Mouse (Mus musculus): ENCODE data around the gene Ubap2. TPM values are rescaled to one million over a fixed set of nuclear protein-coding genes. Genes with fewer than 3 reads are reported as not detected.

The Ubap2 gene
- polyA plus RNA-seq, 1 experiment from 2014 or later = 88.9 TPM

DNA sequence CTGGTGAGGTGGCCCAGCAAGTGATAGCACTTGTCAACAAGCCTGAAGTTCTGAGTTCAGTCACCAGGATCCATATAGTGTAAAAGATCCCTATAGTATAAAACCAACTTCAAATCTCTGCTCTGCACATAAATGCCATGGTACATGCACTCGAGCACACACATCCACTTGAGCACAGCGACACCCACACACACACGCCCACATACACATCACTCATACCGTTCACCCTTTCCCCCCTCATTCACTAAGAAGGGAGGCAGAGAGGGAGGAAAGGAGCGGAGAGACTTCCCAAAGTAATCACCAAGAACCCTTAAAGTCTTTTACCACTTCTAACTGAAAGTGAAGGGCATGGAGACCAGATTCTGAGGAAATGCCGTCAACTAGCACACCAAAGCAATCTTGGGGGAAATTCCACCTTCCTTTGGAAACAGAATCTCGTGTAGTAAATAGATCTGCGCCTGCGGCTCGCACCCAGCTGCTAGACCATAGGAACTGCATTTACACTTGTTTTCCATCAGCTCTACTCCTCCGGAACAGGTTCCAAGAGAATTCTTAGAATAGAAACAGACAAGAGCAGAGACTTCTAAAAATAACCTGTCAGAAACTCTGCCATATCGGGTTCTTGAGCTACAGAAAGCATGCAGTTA is 19.3 kb downstream of the Ubap2 start:
- no peak overlapping the region for H3K4me3 ChIP-seq

DNA sequence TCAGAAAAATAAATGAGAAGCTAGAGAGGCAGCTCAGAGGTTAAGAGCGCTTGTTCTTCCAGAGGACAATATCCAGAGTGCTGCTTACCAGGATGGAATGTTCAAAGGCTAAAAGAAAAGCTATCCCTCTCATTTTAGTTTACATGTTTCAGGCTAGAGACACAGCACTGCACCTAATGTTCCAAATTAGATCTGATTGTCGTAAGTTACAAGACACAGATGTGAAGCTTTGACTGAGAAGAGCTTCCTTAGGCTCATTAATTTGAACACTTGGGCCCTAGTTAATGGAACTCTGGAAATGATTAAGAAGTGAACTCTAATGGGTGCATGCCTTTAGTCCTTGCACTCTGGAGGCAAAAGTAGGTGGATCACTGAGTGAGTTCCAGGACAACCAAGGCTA is 21.2 kb downstream of the Ubap2 start:
- no peak overlapping the region for H3K27ac ChIP-seq
- DNase-seq (ENCODE audit: extremely low spot score, low spot score) = no peak
- WGBS = 85% methylated on average over 2 of the region's 2 CpGs
- H3K4me3 ChIP-seq = no peak overlapping the region
- H3K27me3 ChIP-seq (ENCODE audit: poor library complexity, severe bottlenecking) = no peaks in the 10 kb centered on the region
- H3K36me3 ChIP-seq (replicated peaks) = peaks cover 70% of the 10 kb centered on the region
- H3K4me1 ChIP-seq = no peaks in the 10 kb centered on the region
- no peaks in the 10 kb centered on the region for H3K9me3 ChIP-seq

More for the DNA sequence above, 19.3 kb downstream of the Ubap2 start:
- Histone ChIP-seq H3K9me3 (no peaks in the 10 kb centered on the region), H3K27me3 (ENCODE audit: poor library complexity, severe bottlenecking) (no peaks in the 10 kb centered on the region), H3K36me3 (replicated peaks) (peaks cover 60% of the 10 kb centered on the region), H3K27ac (no peak overlapping the region), H3K4me1 (no peaks in the 10 kb centered on the region)
- DNase-seq (ENCODE audit: extremely low spot score, low spot score) = no peak
- whole genome bisulfite sequencing = 95% methylated on average over 12 of the region's 12 CpGs

DNA sequence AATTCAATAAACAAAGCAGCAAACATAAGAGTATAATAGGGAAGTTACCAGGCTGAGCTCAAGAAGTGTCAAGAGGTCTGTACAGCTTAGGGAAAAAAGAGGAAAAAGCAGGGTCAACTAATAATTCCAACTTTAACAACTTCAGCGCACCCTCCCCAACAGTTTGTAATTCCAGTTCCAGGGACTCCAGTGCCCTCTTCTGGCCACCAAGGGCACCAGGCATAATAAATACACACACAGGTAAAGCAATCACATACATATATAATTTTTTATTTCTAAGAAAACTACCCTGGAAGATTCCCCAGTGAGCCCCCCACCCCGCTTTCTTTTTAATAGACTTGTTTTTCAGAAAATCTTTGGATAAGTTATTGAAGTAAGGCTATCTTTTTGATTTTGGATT is 29.5 kb downstream of the Ubap2 start:
- H3K27ac ChIP-seq = no peak overlapping the region
- 93% methylated on average over 2 of the region's 2 CpGs for WGBS
- H3K9me3 ChIP-seq = peaks cover 4% of the 10 kb centered on the region; the same call in 1 of the 2 replicates
- H3K36me3 ChIP-seq (replicated peaks) = peaks cover 97% of the 10 kb centered on the region
- no peak overlapping the region for H3K4me3 ChIP-seq
- no peak for DNase-seq (ENCODE audit: extremely low spot score, low spot score)
- no peaks in the 10 kb centered on the region for H3K27me3 ChIP-seq (ENCODE audit: poor library complexity, severe bottlenecking)
- no peaks in the 10 kb centered on the region for H3K4me1 ChIP-seq

DNA sequence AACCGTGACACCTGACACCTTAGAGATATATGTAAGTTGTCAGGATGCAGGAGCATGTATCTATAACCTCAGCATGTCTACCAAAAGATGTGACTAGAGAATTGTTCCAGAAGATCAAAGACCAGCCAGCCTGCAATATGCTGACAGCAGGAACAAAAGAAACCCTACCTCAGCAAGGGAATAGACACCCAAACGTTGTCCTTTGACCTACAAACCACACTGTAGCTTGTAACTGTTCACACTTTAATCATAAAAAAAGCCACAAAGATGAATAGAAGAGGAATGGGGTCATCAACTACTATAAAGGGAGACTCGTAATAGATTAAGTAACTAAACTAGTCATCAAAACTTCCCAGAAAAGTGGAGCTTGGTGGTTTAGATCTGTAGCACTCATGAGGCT is 34.0 kb downstream of the Ubap2 start:
- Histone ChIP-seq H3K4me1 (no peaks in the 10 kb centered on the region), H3K4me3 (no peak overlapping the region), H3K9me3 (peaks cover 4% of the 10 kb centered on the region; the same call in 1 of the 2 replicates), H3K27ac (no peak overlapping the region), H3K27me3 (ENCODE audit: poor library complexity, severe bottlenecking) (no peaks in the 10 kb centered on the region), H3K36me3 (replicated peaks) (peaks cover 81% of the 10 kb centered on the region)
- WGBS = 86% methylated on average over 3 of the region's 3 CpGs
- no peak for DNase-seq (ENCODE audit: extremely low spot score, low spot score)

DNA sequence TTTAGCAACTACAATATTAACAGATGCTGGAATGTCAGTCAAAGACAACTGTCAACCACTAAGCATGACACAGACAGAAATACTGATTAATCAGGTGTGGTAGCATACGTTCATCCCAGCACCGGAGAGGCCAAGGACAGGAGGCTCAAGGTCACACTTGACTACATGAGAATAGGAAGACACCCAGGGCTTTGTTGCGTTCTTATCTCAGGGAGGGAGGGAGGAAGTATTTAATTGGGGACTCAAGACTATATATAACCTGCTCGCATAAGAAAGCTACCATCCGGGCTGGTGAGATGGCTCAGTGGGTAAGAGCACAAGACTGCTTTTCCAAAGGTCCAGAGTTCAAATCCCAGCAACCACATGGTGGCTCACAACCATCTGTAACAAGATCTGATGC is 39.3 kb downstream of the Ubap2 start:
- 93% methylated on average over 5 of the region's 5 CpGs for WGBS
- Histone ChIP-seq H3K9me3 (no peaks in the 10 kb centered on the region), H3K27ac (no peak overlapping the region), H3K4me3 (no peak overlapping the region), H3K4me1 (no peaks in the 10 kb centered on the region), H3K36me3 (replicated peaks) (peaks cover 80% of the 10 kb centered on the region), H3K27me3 (ENCODE audit: poor library complexity, severe bottlenecking) (no peaks in the 10 kb centered on the region)
- no peak for DNase-seq (ENCODE audit: extremely low spot score, low spot score)

DNA sequence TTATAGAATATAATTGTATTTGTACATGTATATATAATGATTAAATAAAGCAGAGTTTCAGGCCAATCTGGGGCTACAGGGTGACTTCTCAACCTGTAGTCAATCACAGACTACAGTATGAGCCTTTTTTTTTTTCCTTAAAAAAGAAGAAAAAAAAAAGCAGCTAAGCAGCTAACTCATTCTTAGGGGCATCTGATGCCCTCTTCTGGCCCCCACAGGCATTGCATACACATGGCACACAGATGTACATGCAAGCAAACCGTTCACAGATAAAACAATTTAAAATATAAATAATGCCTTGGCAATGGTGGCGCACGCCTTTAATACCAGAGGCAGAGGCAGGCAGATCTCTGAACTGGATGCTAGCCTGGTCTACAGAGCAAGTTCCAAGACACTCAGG is 48.6 kb downstream of the Ubap2 start:
- H3K4me1 ChIP-seq = no peaks in the 10 kb centered on the region
- peaks cover 100% of the 10 kb centered on the region for H3K36me3 ChIP-seq (replicated peaks)
- no peaks in the 10 kb centered on the region for H3K9me3 ChIP-seq
- DNase-seq (ENCODE audit: extremely low spot score, low spot score) = no peak
- no peak overlapping the region for H3K4me3 ChIP-seq
- H3K27ac ChIP-seq = no peak overlapping the region
- H3K27me3 ChIP-seq (ENCODE audit: poor library complexity, severe bottlenecking) = no peaks in the 10 kb centered on the region
- WGBS = 84% methylated on average over 3 of the region's 3 CpGs

DNA sequence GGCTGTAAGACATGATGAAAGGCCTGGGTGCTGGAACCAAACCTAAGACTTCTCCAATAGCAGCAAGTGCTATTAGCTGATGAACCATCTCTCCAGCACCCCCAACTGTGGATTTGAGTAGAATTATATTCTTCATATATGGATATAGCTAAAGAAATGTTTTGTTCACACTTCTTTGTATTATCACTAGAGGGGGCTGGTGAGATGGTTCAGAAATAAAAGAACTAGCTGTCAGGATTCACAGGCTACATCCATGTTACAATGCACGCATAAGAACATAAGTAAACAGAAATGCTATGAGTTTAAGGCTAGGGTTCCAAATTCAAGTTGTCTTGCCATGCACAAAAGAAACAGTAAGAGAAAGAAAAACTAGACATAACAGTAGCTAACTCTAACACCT is 49.5 kb downstream of the Ubap2 start:
- Histone ChIP-seq H3K36me3 (replicated peaks) (peaks cover 100% of the 10 kb centered on the region), H3K27me3 (ENCODE audit: poor library complexity, severe bottlenecking) (no peaks in the 10 kb centered on the region), H3K9me3 (no peaks in the 10 kb centered on the region), H3K4me3 (no peak overlapping the region), H3K4me1 (no peaks in the 10 kb centered on the region), H3K27ac (no peak overlapping the region)
- WGBS = 95% methylated on average over 1 of the region's 1 CpGs
- DNase-seq (ENCODE audit: extremely low spot score, low spot score) = no peak

DNA sequence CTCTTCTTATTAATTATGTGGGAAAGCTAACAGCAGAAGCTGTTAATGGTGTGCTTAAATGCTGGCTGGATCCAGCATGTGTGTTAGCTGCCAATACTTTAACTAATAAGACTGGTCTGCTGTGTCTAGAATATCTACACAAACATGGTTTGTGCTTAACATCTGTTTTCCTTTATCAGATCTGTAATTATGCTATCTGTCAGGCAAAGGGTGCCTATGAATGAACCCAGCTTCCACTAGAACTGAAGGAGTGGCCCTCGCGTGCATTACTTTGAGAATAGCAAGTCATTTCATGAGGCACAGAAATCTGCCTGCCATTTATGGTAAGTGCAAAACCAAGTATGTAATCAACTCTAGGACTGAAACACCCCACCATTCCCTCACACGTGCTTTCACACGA is 66.9 kb downstream of the Ubap2 start:
- no peak for DNase-seq (ENCODE audit: extremely low spot score, low spot score)
- no peaks in the 10 kb centered on the region for H3K27me3 ChIP-seq (ENCODE audit: poor library complexity, severe bottlenecking)
- WGBS = 89% methylated on average over 4 of the region's 4 CpGs
- H3K9me3 ChIP-seq = no peaks in the 10 kb centered on the region
- H3K27ac ChIP-seq = no peak overlapping the region
- H3K36me3 ChIP-seq (replicated peaks) = peaks cover 100% of the 10 kb centered on the region
- no peak overlapping the region for H3K4me3 ChIP-seq
- no peaks in the 10 kb centered on the region for H3K4me1 ChIP-seq

DNA sequence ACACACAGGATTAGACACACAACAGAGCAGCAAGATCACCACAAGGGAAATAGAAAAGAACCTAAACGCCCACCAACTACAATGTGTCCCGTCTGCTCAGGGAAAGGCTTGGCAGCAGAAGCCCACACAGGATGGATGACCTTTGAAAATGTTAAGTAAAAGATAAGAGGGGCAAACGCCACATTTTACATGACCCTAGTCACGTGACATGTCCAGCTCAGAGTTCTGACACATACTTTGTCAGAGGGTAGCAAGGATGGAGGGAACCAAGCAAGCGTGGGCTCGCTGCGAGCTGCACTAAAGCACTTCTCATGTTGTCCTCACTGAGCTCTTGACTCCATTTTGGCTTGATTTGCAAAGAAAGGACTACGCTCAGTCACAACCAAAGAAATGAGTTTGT is 69.2 kb downstream of the Ubap2 start:
- Histone ChIP-seq H3K27me3 (ENCODE audit: poor library complexity, severe bottlenecking) (no peaks in the 10 kb centered on the region), H3K4me3 (no peak overlapping the region), H3K36me3 (replicated peaks) (peaks cover 100% of the 10 kb centered on the region), H3K27ac (no peak overlapping the region), H3K4me1 (no peaks in the 10 kb centered on the region), H3K9me3 (no peaks in the 10 kb centered on the region)
- WGBS = 93% methylated on average over 8 of the region's 8 CpGs
- DNase-seq (ENCODE audit: extremely low spot score, low spot score) = no peak

DNA sequence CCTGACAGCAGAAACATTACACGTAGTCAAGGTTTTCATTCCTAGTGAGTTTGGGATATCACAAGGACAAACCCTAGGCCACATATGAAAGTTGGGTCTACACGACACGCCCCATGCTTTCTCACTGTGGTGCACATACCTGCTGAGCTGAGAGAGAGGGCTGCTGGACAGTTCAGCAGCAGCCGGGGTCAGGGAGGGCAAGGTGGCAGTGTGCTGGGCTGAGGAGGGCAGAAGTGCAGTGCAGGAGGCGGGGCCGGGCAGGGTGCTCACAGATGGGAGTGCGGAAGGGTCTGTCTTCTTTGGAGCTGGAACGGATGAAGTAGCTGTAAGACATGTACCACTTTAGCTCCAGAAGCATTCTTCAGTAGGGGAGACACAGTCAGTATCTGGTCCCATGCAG is 72.8 kb downstream of the Ubap2 start:
- 93% methylated on average over 8 of the region's 8 CpGs for WGBS
- H3K4me3 ChIP-seq = no peak overlapping the region
- H3K27ac ChIP-seq = no peak overlapping the region
- DNase-seq (ENCODE audit: extremely low spot score, low spot score) = no peak
- no peaks in the 10 kb centered on the region for H3K4me1 ChIP-seq
- H3K27me3 ChIP-seq (ENCODE audit: poor library complexity, severe bottlenecking) = no peaks in the 10 kb centered on the region
- no peaks in the 10 kb centered on the region for H3K9me3 ChIP-seq
- peaks cover 100% of the 10 kb centered on the region for H3K36me3 ChIP-seq (replicated peaks)

DNA sequence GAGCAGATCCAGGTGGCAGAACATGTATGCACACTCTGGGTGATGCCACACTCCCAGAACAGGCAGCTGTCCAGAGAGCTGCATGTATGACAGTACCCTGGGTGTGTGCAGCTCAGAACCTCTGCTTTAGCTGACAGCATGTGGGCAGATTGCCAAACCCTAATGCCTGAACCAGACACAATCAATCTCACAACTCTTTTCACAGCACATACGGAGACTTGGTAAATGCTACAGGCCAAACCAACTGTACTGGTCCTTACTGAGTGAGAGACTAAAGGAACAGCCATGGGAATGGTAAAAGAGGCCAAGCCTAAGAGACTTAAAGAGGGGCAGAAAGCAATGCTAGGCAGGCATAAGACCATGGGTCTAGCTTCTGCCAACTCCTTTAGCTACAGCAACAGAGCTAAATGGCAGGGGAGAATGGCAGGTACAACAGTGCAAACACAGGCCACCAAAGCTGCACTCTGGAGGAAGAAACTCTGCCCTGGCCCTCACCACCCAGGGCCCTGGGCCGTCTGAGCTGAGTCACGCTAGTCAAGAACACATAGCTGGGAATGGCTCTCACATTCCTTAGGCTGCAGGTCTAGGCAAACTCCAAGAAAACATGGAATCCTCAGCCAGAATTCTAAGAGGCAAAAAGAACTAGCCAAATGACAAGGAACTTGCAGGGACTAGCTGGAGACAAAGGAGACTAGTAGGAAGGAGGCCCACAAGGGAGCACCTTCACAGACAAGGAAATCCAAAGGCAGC is 77.9 kb downstream of the Ubap2 start:
- Histone ChIP-seq H3K27me3 (ENCODE audit: poor library complexity, severe bottlenecking) (no peaks in the 10 kb centered on the region), H3K27ac (no peak overlapping the region)
- WGBS = 91% methylated on average over 3 of the region's 3 CpGs

DNA sequence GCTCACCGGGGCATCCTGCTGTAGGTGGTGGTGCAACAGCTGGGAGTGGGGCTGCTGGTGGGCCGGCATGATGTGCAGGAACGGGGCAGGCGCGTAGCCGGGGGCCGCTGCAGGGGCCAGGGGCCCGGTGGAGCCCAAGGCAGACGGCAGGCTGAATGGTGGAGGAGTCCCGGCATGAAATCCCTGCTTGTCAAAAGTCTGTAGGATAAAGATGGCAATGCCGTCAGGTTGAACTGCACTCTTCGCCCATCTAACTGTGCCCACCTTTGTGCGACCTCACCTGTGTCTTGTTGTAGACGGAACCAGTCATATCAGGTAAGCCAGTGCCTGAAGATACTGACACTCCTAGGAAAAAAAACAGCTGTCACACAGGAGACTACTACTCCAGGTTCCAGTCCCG is 79.6 kb downstream of the Ubap2 start:
- Histone ChIP-seq H3K36me3 (replicated peaks) (peaks cover 99% of the 10 kb centered on the region), H3K27ac (no peak overlapping the region), H3K4me1 (no peaks in the 10 kb centered on the region), H3K9me3 (no peaks in the 10 kb centered on the region), H3K27me3 (ENCODE audit: poor library complexity, severe bottlenecking) (no peaks in the 10 kb centered on the region), H3K4me3 (no peak overlapping the region)
- 87% methylated on average over 15 of the region's 15 CpGs for WGBS
- DNase-seq (ENCODE audit: extremely low spot score, low spot score) = no peak

More for the DNA sequence above, 77.9 kb downstream of the Ubap2 start:
- no peaks in the 10 kb centered on the region for H3K9me3 ChIP-seq
- H3K4me3 ChIP-seq = no peak overlapping the region
- H3K4me1 ChIP-seq = no peaks in the 10 kb centered on the region
- no peak for DNase-seq (ENCODE audit: extremely low spot score, low spot score)
- peaks cover 100% of the 10 kb centered on the region for H3K36me3 ChIP-seq (replicated peaks)
